Mouse (Mus musculus) MEL (cell line): ENCODE measurements around the gene Gm20388. TPM values are rescaled to one million over a fixed set of nuclear protein-coding genes. Genes with fewer than 3 reads are reported as not detected.

ENCODE experiments used
- DNase-seq: peaks from one replicate; pipeline ENCODE4 v3.0.0; 2011; ENCODE audit warnings: low read depth, low spot score
- H3K27ac ChIP-seq: 2 replicates; pipeline ENCODE4 v1.5.1; 2012; ENCODE audit warnings: low read depth, mild to moderate bottlenecking, control low read depth, low read length, moderate library complexity; ENCODE audit not compliant: control insufficient read depth
- H3K27me3 ChIP-seq, 2 experiments: fragments of 150-350 bp in 1 of 2; sonication (generic) in 1 of 2; 2 replicates each; pipeline ENCODE4 v1.6.1; 2012; ENCODE audit warnings: low read length in 2 of 2, mild to moderate bottlenecking in 2 of 2, improper control_type of control experiment in 1 of 2, moderate library complexity in 1 of 2; ENCODE audit not compliant: insufficient read depth in 2 of 2, control insufficient read depth in 1 of 2
- H3K36me3 ChIP-seq, 2 experiments: 2 replicates each; pipeline ENCODE4 v1.6.1; 2012 to 2014; ENCODE audit warnings: low read length in 2 of 2, improper control_type of control experiment in 1 of 2, inconsistent platforms in 1 of 2, mild to moderate bottlenecking in 1 of 2; ENCODE audit not compliant: insufficient read depth in 2 of 2, control insufficient read depth in 1 of 2
- H3K4me1 ChIP-seq, 2 experiments: fragments of 150-350 bp in 1 of 2; sonication (generic) in 1 of 2; 2 replicates each; pipeline ENCODE4 v1.6.1; 2012; ENCODE audit warnings: low read length in 2 of 2, improper control_type of control experiment in 1 of 2, mild to moderate bottlenecking in 1 of 2; ENCODE audit not compliant: insufficient read depth in 2 of 2, control insufficient read depth in 1 of 2
- H3K4me3 ChIP-seq, 2 experiments: fragments of 150-350 bp in 1 of 2; sonication (generic) in 1 of 2; 2 replicates each; pipeline ENCODE4 v1.5.1; 2012; ENCODE audit warnings: low read depth in 2 of 2, low read length in 2 of 2, mild to moderate bottlenecking in 2 of 2, moderate library complexity in 2 of 2, control low read depth in 1 of 2, improper control_type of control experiment in 1 of 2; ENCODE audit not compliant: control insufficient read depth in 1 of 2, insufficient read depth in 1 of 2
- H3K79me2 ChIP-seq: 2 replicates; pipeline ENCODE4 v1.6.1; 2012; ENCODE audit warnings: mild to moderate bottlenecking, low read length, moderate library complexity; ENCODE audit not compliant: control insufficient read depth, poor library complexity, insufficient read depth
- H3K9ac ChIP-seq: 2 replicates; pipeline ENCODE4 v1.6.1; 2012; ENCODE audit warnings: low read depth, mild to moderate bottlenecking, control low read depth, low read length, moderate library complexity; ENCODE audit not compliant: control insufficient read depth, poor library complexity, severe bottlenecking
- H3K9me3 ChIP-seq: fragments of 150-350 bp; sonication (generic); replicated peaks from 2 replicates; pipeline ENCODE4 v1.6.1; 2012; ENCODE audit warnings: mild to moderate bottlenecking, low read length, improper control_type of control experiment, moderate library complexity; ENCODE audit not compliant: insufficient read depth
- CHD1 ChIP-seq: IDR thresholded peaks from 2 replicates; pipeline ENCODE4 v1.6.1; 2012; ENCODE audit warnings: low read depth, mild to moderate bottlenecking, inconsistent platforms, low read length, improper control_type of control experiment
- E2F4 ChIP-seq: IDR thresholded peaks from 2 replicates; pipeline ENCODE4 v1.6.1; 2011; ENCODE audit warnings: low read depth, low read length, improper control_type of control experiment, borderline replicate concordance
- GATA1 ChIP-seq: IDR thresholded peaks from 2 replicates; pipeline ENCODE4 v1.6.1; 2011; ENCODE audit warnings: low read depth, low read length, improper control_type of control experiment
- HCFC1 ChIP-seq: IDR thresholded peaks from 2 replicates; pipeline ENCODE4 v1.6.1; 2012; ENCODE audit warnings: low read depth, mild to moderate bottlenecking, inconsistent platforms, low read length, improper control_type of control experiment, moderate library complexity
- KAT2A ChIP-seq: conservative IDR thresholded peaks from 2 replicates; pipeline ENCODE4 v1.6.1; 2012; ENCODE audit warnings: low read depth, low read length, improper control_type of control experiment, inconsistent platforms
- MAFK ChIP-seq: IDR thresholded peaks from 2 replicates; pipeline ENCODE4 v1.6.1; 2011; ENCODE audit warnings: low read depth, mild to moderate bottlenecking, low read length, improper control_type of control experiment, borderline replicate concordance
- MAZ ChIP-seq: IDR thresholded peaks from 2 replicates; pipeline ENCODE4 v1.6.1; 2012; ENCODE audit warnings: low read depth, mild to moderate bottlenecking, inconsistent platforms, low read length, improper control_type of control experiment
- MYB ChIP-seq: IDR thresholded peaks from 2 replicates; pipeline ENCODE4 v1.6.1; 2011; ENCODE audit warnings: mild to moderate bottlenecking, low read depth, low read length, improper control_type of control experiment
- MYC ChIP-seq: IDR thresholded peaks from 2 replicates; pipeline ENCODE4 v1.6.1; 2011; ENCODE audit warnings: low read depth, mild to moderate bottlenecking, low read length, improper control_type of control experiment, moderate library complexity
- NELFE ChIP-seq: IDR thresholded peaks from 2 replicates; pipeline ENCODE4 v1.6.1; 2011; ENCODE audit warnings: low read depth, low read length, improper control_type of control experiment
- POLR2A ChIP-seq, 2 experiments: IDR thresholded peaks; 2 replicates each; pipeline ENCODE4 v1.6.1; 2011 to 2012; ENCODE audit warnings: low read length in 2 of 2, mild to moderate bottlenecking in 2 of 2, control low read depth in 1 of 2, improper control_type of control experiment in 1 of 2, low read depth in 1 of 2, moderate library complexity in 1 of 2; ENCODE audit not compliant: control insufficient read depth in 1 of 2, insufficient read depth in 1 of 2, poor library complexity in 1 of 2
- POLR2AphosphoS2 ChIP-seq: IDR thresholded peaks from 2 replicates; pipeline ENCODE4 v1.6.1; 2011; ENCODE audit warnings: low read length, improper control_type of control experiment
- TAL1 ChIP-seq: IDR thresholded peaks from 2 replicates; pipeline ENCODE4 v1.6.1; 2012; ENCODE audit warnings: mild to moderate bottlenecking, inconsistent platforms, low read length, moderate library complexity, mixed read lengths
- UBTF ChIP-seq: IDR thresholded peaks from 2 replicates; pipeline ENCODE4 v1.6.1; 2012; ENCODE audit warnings: low read depth, mild to moderate bottlenecking, inconsistent platforms, low read length, improper control_type of control experiment, moderate library complexity, borderline replicate concordance; ENCODE audit not compliant: insufficient read depth
- USF1 ChIP-seq: IDR thresholded peaks from 2 replicates; pipeline ENCODE4 v1.6.1; 2014; ENCODE audit warnings: low read depth, mild to moderate bottlenecking, inconsistent platforms, low read length, improper control_type of control experiment, moderate library complexity
- USF2 ChIP-seq, 2 experiments: IDR thresholded peaks; 2 replicates each; pipeline ENCODE4 v1.6.1; 2011 to 2012; ENCODE audit warnings: improper control_type of control experiment in 2 of 2, low read length in 2 of 2, borderline replicate concordance in 1 of 2, inconsistent platforms in 1 of 2, low read depth in 1 of 2, mild to moderate bottlenecking in 1 of 2; ENCODE audit not compliant: insufficient read depth in 1 of 2
- ZMIZ1 ChIP-seq: IDR thresholded peaks from 2 replicates; pipeline ENCODE4 v1.6.1; 2012; ENCODE audit warnings: low read depth, mild to moderate bottlenecking, inconsistent platforms, low read length, improper control_type of control experiment, moderate library complexity
- polyA plus RNA-seq, 2 experiments: library from polyadenylated mRNA; stranded (reverse) in 1 of 2; unstranded in 1 of 2; fragments of >175 nt in 1 of 2; fragments of >200 nt in 1 of 2; gene quantifications; 2 replicates each; pipeline versions ENCODE4 v1.2.1 to v1.2.4; 2012; ENCODE audit warnings: low replicate concordance in 2 of 2, low read depth in 1 of 2; ENCODE audit not compliant: insufficient read length in 2 of 2, insufficient read depth in 1 of 2, missing spikeins in 1 of 2
- total RNA-seq: library from RNA; depleted of rRNA; stranded (reverse); fragments of 300-350 nt; gene quantifications from 2 replicates; pipeline ENCODE4 v1.2.3, GENCODE M21; 2012

The Gm20388 gene
- total and polyA plus RNA-seq, 3 experiments = 11.1 to 17.8 TPM; not detected in 1

- Histone ChIP-seq H3K9ac (no peak overlapping the region), H3K4me3 (no peak overlapping the region), H3K4me1 (no peaks in the 10 kb centered on the region; a peak in 1 of 4 replicates), H3K9me3 (no peaks in the 10 kb centered on the region)
- no peak for TF ChIP-seq E2F4
- TF ChIP-seq, all 39 proteins: peak for 0
- Histone ChIP-seq H3K27me3 (no peaks in the 10 kb centered on the region), H3K27ac (no peak overlapping the region), H3K79me2 (peaks cover 4% of the 10 kb centered on the region), H3K36me3 (no peaks in the 10 kb centered on the region)
- DNase-seq = no peak
These were observed 1216.7 kb downstream of the Gm20388 start for GRCm38 (mm10) chr8:121127291-121127701.

GRCm38 (mm10) chr8:121127756-121128375 is 1217.2 kb downstream of the Gm20388 start, which contains the start of gene Foxl1:
Gene Foxl1, plus strand, starts transcription at chr8:121127940.
- H3K4me1 ChIP-seq = no peaks in the 10 kb centered on the region; a peak in 1 of 4 replicates
- no peaks in the 10 kb centered on the region for H3K36me3 ChIP-seq
- no peaks in the 10 kb centered on the region for H3K9me3 ChIP-seq
- no peak within 1 kb of the TSS for H3K4me3 ChIP-seq
- TF ChIP-seq POLR2A (IDR thresholded peaks at IDR 0.05; ENCODE audit: control insufficient read depth in 1 of 2, insufficient read depth in 1 of 2, low read depth in 1 of 2, low read length in 2 of 2, poor library complexity in 1 of 2) = no peak
- no peak for TF ChIP-seq NELFE
- TF ChIP-seq POLR2AphosphoS2 = no peak
- TF ChIP-seq CHD1 = no peak
- no peak for TF ChIP-seq MYC
- TF ChIP-seq UBTF = no peak
- TF ChIP-seq TAL1 = no peak
- no peak for TF ChIP-seq USF2 (IDR thresholded peaks at IDR 0.05; ENCODE audit: borderline replicate concordance in 1 of 2, insufficient read depth in 1 of 2, low read depth in 1 of 2, low read length in 2 of 2)
- no peak for TF ChIP-seq MAZ
- TF ChIP-seq USF1 = no peak
- TF ChIP-seq MYB = no peak
- TF ChIP-seq MAFK = no peak
- no peak for TF ChIP-seq KAT2A
- no peak for TF ChIP-seq HCFC1
- no peak for TF ChIP-seq GATA1
- TF ChIP-seq ZMIZ1 = no peak
- TF ChIP-seq E2F4 = no peak
- no peaks in the 10 kb centered on the region; the same call in none of the 2 replicates for H3K79me2 ChIP-seq
- no peaks in the 10 kb centered on the region for H3K27me3 ChIP-seq
- H3K27ac ChIP-seq = no peak within 1 kb of the TSS
- H3K9ac ChIP-seq = no peak within 1 kb of the TSS
- DNase-seq = no peak
